Mouse (Mus musculus) intestine, embryonic 16.5 days (tissue): Measurements from ENCODE around the gene Atp5j2. TPM values are rescaled to one million over a fixed set of nuclear protein-coding genes. Genes with fewer than 3 reads are reported as not detected.
"Not testable (repeated sequence)": the region's sequence is repeated elsewhere in the genome, so short reads cannot be mapped to it uniquely, and the experiment has no call there.

Source experiments
- ATAC-seq: fragments of 200-750 bp; cut with Nextera tagmentation; 2 replicates; pipeline ENCODE4 v1.8.0; 2017; ENCODE audit warnings: moderate TSS enrichment, moderate library complexity
- H3K27ac ChIP-seq: fragments of 300-500 bp; sonication (generic); 2 replicates; pipeline ENCODE4 v1.5.1; 2014; ENCODE audit warnings: mild to moderate bottlenecking, low read length
- H3K27me3 ChIP-seq: fragments of 300-500 bp; sonication (generic); replicated peaks from 2 replicates; pipeline ENCODE4 v1.6.1; 2014; ENCODE audit warnings: low read length, control low read depth, mixed read lengths; ENCODE audit not compliant: control insufficient read depth, insufficient read depth
- H3K36me3 ChIP-seq: fragments of 300-500 bp; sonication (generic); 2 replicates; pipeline ENCODE4 v1.6.1; 2014; ENCODE audit warnings: low read length, control low read depth; ENCODE audit not compliant: control insufficient read depth, insufficient read depth
- H3K4me1 ChIP-seq: fragments of 300-500 bp; sonication (generic); 2 replicates; pipeline ENCODE4 v1.6.1; 2014; ENCODE audit warnings: low read length, control low read depth, mixed read lengths; ENCODE audit not compliant: control insufficient read depth, insufficient read depth
- H3K4me2 ChIP-seq: fragments of 300-500 bp; sonication (generic); 2 replicates; pipeline ENCODE4 v1.6.1; 2014; ENCODE audit warnings: low read depth, low read length, control low read depth
- H3K4me3 ChIP-seq: fragments of 300-500 bp; sonication (generic); 2 replicates; pipeline ENCODE4 v1.5.1; 2014; ENCODE audit warnings: mild to moderate bottlenecking, low read length
- H3K9ac ChIP-seq: fragments of 300-500 bp; sonication (generic); 2 replicates; pipeline ENCODE4 v1.6.1; 2014; ENCODE audit warnings: low read depth, low read length
- H3K9me3 ChIP-seq: fragments of 300-500 bp; sonication (generic); 2 replicates; pipeline ENCODE4 v1.6.1; 2016; ENCODE audit warnings: low read length, control low read depth; ENCODE audit not compliant: control insufficient read depth
- whole genome bisulfite sequencing: fragments of 180-500 bp; shearing (Covaris S2); extraction: QIAGEN DNeasy Blood & Tissue Kit; methylation state at CpG from one replicate; pipeline ENCODE4 v1.1.7; 2014; 5-methylcytosine and 5-hydroxymethylcytosine counted together
- polyA plus RNA-seq: library from polyadenylated mRNA; unstranded; fragments of >200 nt; fragmentation: Nextera tagmentation; extraction: Ambion mirVana; gene quantifications from 2 replicates; pipeline ENCODE4 v1.2.1, GENCODE M21; 2015

The Atp5j2 gene
- polyA plus RNA-seq, 1 experiment from 2014 or later, result 956 TPM

DNA sequence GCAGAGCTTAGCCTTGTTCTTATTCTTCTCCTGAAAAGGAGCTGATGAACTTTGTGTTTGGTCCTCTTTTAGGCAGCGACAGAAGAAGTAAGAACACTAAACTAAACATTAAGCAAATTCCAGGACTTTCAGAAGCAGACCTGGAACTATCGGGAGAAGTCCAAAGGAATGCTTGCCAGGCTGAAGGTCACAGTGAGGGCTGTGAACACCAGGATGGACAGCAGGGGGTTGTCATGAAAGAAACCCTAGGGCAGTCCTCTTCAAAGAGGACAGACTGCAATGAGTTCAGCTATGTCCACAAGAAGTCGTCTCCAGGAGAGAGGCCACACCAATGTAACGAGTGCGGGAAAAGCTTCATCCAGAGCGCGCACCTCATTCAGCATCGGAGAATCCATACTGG, 28.1 kb upstream of the Atp5j2 start:
- no peak for ATAC-seq
- Histone ChIP-seq H3K27ac (no peak overlapping the region), H3K4me3 (no peak overlapping the region), H3K4me2 (no peak overlapping the region), H3K4me1 (no peaks in the 10 kb centered on the region), H3K9ac (no peak overlapping the region), H3K36me3 (peaks cover 21% of the 10 kb centered on the region), H3K27me3 (no peaks in the 10 kb centered on the region), H3K9me3 (no peaks in the 10 kb centered on the region)
- 92% methylated on average over 8 of the region's 8 CpGs for WGBS

DNA sequence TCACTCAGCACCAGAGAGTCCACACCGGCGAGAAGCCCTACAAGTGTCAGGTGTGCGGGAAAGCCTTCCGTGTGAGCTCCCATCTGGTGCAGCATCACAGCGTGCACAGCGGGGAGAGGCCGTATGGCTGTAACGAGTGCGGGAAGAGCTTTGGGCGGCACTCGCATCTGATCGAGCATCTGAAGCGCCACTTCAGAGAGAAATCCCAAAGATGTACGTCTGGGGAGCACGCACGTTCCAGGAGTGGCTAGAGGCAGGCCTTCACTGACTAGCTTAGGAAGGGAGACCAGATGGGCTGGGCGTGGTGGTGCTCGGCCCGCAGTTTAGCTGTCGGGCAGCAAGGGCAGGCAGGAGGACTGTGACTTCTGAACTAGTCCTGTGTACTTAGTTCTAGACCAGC, 26.8 kb upstream of the Atp5j2 start:
- H3K4me2 ChIP-seq, result no peak overlapping the region
- H3K36me3 ChIP-seq, result peaks cover 21% of the 10 kb centered on the region
- no peaks in the 10 kb centered on the region for H3K9me3 ChIP-seq
- 0 out of 2 replicates have a peak overlapping the region, but pooled peaks have one; percentile 10 for H3K9ac ChIP-seq
- no peak overlapping the region for H3K4me3 ChIP-seq
- ATAC-seq, result no peak
- H3K4me1 ChIP-seq, result no peaks in the 10 kb centered on the region
- no peak overlapping the region for H3K27ac ChIP-seq
- no peaks in the 10 kb centered on the region for H3K27me3 ChIP-seq
- WGBS, result 95% methylated on average over 20 of the region's 20 CpGs

DNA sequence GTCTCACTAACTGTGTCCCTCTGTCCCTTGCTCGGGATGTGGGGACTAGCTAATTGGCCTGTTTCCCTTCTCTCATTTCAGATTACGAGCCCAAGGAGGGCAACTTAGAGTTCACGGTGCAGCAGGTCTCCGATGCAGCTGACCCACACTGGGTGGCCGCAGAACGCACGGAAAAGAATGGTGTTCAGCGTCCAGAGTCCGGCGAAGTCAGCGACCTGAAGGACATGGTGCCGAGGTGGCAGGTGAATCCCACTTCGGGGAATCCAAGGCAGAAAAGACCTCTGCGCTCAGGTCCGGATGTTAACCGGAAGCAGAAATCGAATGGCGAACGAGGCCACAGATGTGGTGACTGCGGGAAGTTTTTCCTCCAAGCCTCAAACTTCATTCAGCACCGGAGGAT, 26.3 kb upstream of the Atp5j2 start:
- no peak for ATAC-seq
- H3K9ac ChIP-seq, result no peak overlapping the region
- H3K4me2 ChIP-seq, result no peak overlapping the region
- H3K4me1 ChIP-seq, result no peaks in the 10 kb centered on the region
- peaks cover 21% of the 10 kb centered on the region for H3K36me3 ChIP-seq
- no peak overlapping the region for H3K4me3 ChIP-seq
- H3K9me3 ChIP-seq, result no peaks in the 10 kb centered on the region
- H3K27me3 ChIP-seq, result no peaks in the 10 kb centered on the region
- WGBS, result 97% methylated on average over 21 of the region's 21 CpGs
- H3K27ac ChIP-seq, result no peak overlapping the region

DNA sequence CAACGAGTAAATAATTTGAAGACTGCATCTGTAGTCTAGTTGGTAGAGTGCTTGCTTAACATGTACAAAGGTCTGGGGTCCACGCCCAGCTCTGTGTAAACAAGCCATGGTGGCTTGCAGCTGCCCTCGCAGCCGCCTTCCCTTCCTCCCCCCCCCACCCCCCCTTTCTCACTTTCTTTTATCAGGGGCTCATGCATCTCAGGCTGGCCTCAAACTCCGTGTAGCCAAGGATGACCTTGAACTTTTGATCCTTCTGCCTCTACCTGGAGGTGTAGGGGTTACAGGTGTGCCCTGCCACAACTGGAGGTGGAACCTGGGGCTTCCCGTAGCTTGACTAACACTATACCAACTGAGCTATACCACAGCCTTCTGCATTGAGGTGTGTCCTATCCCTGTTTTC, 25.9 kb upstream of the Atp5j2 start:
- Histone ChIP-seq H3K9ac (no peak overlapping the region), H3K36me3 (peaks cover 21% of the 10 kb centered on the region), H3K4me1 (no peaks in the 10 kb centered on the region), H3K9me3 (no peaks in the 10 kb centered on the region), H3K4me3 (no peak overlapping the region), H3K27me3 (no peaks in the 10 kb centered on the region), H3K4me2 (no peak overlapping the region), H3K27ac (no peak overlapping the region)
- ATAC-seq, result peak; percentile 84
- 60% methylated on average over 6 of the region's 6 CpGs for WGBS

DNA sequence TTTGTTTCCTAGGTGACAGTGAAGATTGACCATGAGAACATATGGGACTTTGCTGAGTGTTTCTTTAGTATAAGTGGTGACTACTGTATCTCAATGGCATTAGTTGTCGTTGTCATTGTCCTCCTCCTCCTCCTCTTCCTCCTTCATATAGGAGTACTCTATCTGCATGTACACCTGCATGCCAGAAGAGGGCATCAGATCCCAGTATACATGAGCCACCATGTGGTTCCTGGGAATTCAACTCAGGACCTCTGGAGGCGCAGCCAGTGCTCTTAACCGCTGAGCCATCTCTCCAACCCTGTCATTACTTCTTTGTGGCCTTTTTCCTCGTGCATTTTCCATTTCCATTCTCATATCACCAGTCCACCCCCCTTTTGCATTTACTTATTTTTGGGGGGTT, 22.8 kb upstream of the Atp5j2 start:
- Histone ChIP-seq H3K4me1 (no peaks in the 10 kb centered on the region), H3K9me3 (no peaks in the 10 kb centered on the region), H3K36me3 (peaks cover 9% of the 10 kb centered on the region), H3K4me2 (no peak overlapping the region), H3K9ac (no peak overlapping the region), H3K27ac (no peak overlapping the region), H3K27me3 (no peaks in the 10 kb centered on the region), H3K4me3 (no peak overlapping the region)
- 71% methylated on average over 4 of the region's 4 CpGs for WGBS
- ATAC-seq, result no peak

DNA sequence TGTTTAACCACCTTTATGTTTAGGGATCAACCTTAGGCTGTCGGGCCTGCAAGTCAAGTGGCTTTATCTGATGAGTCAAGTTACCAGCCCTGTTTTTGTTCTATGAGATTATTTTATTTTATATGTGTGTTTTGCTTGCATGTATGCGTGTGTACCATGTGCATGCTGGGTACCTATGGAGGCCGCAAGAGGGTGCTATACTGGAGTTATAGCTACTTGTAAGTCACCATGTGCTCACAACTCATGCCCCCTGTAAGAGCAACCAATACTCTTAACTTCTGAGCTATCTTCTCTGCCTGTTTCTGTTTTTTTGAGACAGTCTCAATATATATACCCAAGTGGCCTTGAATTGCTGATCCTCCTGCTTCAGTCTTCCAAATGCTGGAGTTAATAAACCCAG, 21.6 kb upstream of the Atp5j2 start:
- ATAC-seq, result no peak
- Histone ChIP-seq H3K27ac (no peak overlapping the region), H3K36me3 (peaks cover 3% of the 10 kb centered on the region), H3K4me1 (no peaks in the 10 kb centered on the region), H3K9me3 (no peaks in the 10 kb centered on the region), H3K9ac (no peak overlapping the region), H3K4me3 (no peak overlapping the region), H3K4me2 (no peak overlapping the region), H3K27me3 (no peaks in the 10 kb centered on the region)
- WGBS, result 91% methylated on average over 3 of the region's 3 CpGs

DNA sequence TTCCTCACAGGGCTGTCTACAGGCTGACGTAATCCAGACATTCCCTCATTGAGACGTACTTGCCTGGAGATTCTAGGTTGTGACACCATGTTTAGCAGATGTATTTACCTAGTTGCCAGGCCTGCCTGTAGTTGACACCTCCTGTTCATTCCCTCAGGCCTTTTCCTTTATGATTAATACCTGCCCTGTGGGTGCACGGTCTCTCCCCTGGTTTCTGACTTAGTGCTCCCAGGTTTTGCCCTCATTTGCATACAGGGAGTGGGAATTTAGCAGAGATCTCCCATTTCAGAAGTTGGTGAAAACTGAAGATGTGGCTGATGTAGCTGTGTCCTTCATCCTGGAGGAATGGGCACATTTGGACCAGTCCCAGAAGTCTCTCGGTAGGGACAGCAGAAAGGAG, 20.4 kb upstream of the Atp5j2 start:
- H3K4me3 ChIP-seq, result no peak overlapping the region
- H3K27me3 ChIP-seq, result no peaks in the 10 kb centered on the region
- H3K4me1 ChIP-seq, result no peaks in the 10 kb centered on the region
- 89% methylated on average over 4 of the region's 4 CpGs for WGBS
- no peak overlapping the region for H3K9ac ChIP-seq
- no peaks in the 10 kb centered on the region; the same call in 1 of the 2 replicates for H3K36me3 ChIP-seq
- H3K9me3 ChIP-seq, result no peaks in the 10 kb centered on the region
- H3K4me2 ChIP-seq, result no peak overlapping the region
- ATAC-seq, result no peak
- no peak overlapping the region for H3K27ac ChIP-seq

DNA sequence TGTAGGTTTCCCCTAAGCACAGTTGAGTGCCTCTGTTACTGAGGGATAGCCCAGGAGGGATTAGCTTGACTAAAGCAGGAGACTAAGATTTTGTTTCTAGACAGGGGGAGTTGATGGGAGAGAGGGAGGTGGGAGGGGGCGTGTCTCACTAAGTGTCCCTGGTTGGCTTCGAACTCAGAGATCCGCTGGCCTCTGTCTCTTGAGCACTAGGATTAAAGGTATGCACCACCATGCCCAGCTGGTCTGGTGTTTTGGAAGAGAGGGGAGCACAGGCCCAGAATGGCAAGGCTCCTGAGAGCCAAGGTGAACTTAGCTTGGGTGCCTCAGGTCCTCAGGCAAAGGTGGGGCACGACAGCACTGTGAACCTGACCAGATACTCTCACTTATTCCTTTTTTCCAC, 19.5 kb upstream of the Atp5j2 start:
- 86% methylated on average over 4 of the region's 4 CpGs for WGBS

DNA sequence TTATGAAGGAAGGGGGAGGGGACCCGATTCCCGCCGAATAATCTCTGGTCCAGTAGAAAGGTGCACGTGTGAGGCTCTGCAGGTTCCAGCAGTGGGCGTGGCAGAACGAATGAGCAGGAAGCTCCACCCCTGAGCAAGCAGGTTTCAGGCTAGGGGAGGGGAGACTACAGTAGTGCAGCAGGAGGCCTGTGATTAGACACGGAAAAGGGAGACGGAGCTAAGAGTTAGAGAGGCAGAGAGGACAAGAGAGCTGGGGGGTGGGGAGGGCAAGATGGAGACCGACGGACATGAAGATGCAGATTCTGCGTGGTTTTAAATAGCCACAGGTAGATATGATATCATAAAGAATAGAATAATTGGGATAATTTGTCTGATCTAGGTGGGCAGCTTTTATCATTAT, 16.5 kb upstream of the Atp5j2 start:
- peaks cover 11% of the 10 kb centered on the region for H3K4me1 ChIP-seq
- not testable (repeated sequence) for H3K4me3 ChIP-seq, H3K27ac ChIP-seq, H3K36me3 ChIP-seq, H3K27me3 ChIP-seq, H3K9me3 ChIP-seq, H3K4me2 ChIP-seq, ATAC-seq, H3K9ac ChIP-seq
- WGBS, result 40% methylated on average over 11 of the region's 11 CpGs

More for the DNA sequence above, 19.5 kb upstream of the Atp5j2 start:
- Histone ChIP-seq H3K4me2 (no peak overlapping the region), H3K9me3 (no peaks in the 10 kb centered on the region), H3K36me3 (no peaks in the 10 kb centered on the region; the same call in 1 of the 2 replicates), H3K9ac (no peak overlapping the region), H3K27ac (no peak overlapping the region), H3K27me3 (no peaks in the 10 kb centered on the region), H3K4me3 (no peak overlapping the region), H3K4me1 (no peaks in the 10 kb centered on the region)
- ATAC-seq, result no peak

DNA sequence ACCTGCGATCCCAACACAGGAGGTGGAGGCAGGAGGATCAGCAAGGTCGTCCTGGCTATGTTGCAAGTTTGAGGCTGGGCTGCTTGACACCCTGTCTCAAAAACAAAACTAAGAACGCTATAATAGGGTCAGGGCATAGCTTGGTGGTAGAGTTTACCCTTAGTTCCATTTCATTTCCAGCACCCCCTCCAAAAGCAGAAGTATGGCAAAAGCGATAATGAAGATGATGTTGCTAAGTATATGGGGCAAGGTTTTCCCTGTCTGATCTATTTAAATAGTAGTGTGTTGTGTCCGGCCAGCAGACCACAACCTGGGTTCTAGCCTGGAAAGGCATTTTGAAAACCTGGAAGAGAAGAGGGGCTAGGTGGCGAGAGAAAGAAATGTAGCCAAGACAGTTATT, 16.1 kb upstream of the Atp5j2 start:
- no peak overlapping the region for H3K4me3 ChIP-seq
- peaks cover 11% of the 10 kb centered on the region for H3K4me1 ChIP-seq
- WGBS, result 76% methylated on average over 6 of the region's 6 CpGs
- no peak overlapping the region for H3K27ac ChIP-seq
- ATAC-seq, result no peak
- no peaks in the 10 kb centered on the region for H3K27me3 ChIP-seq
- H3K36me3 ChIP-seq, result no peaks in the 10 kb centered on the region
- no peak overlapping the region for H3K9ac ChIP-seq
- no peak overlapping the region for H3K4me2 ChIP-seq
- no peaks in the 10 kb centered on the region for H3K9me3 ChIP-seq
